Mouse (Mus musculus) R1 (cell line): ENCODE data around the gene Mpzl2.
"Not testable (repeated sequence)": the region's sequence is repeated elsewhere in the genome, so short reads cannot be mapped to it uniquely, and the experiment has no call there.

Experiments used
- DNase-seq: peaks from one replicate; pipeline ENCODE4 v3.0.0-alpha.2; 2018; ENCODE audit warnings: low read depth, low spot score

The Mpzl2 gene

DNA sequence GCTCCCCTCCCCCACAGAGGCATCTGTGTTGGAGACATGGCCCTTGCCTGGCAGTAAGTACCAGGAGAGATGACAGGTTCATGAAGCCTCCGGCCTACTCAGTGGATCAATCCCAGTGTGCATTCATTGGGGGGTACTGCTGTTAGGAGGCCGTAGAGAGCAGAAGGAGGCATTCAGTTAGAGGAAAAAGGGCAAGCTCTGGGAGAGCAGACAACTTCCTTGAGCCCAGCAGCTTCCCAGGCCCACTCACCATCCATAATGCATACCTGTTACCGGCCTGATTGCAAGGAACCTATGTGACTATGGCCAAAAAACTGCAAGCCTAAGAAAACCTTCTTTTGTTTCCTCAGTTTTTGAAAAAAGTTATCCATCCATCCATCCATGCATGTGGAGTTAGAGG is 5.1 kb upstream of the Mpzl2 start:
- DNase-seq, result no peak

DNA sequence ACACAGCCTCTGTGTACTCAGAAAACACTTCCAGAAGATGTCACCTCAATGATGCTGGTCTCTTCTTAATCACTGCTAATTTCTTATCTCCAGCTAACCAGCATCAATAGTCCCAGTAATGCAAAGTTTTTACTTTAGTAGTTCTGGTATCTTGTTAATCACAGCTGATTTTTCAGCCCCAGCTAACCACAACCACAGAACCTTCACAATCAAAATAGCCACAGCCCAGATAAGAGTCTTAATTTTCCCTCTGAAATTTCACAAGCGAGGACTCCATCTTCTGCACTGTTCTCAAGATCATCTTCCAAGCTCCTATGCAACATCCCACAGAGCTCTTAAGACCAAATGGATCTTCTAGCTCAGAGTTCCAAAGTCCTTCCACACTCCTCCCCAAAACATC is 1.8 kb upstream of the Mpzl2 start:
- not testable (repeated sequence) for DNase-seq

DNA sequence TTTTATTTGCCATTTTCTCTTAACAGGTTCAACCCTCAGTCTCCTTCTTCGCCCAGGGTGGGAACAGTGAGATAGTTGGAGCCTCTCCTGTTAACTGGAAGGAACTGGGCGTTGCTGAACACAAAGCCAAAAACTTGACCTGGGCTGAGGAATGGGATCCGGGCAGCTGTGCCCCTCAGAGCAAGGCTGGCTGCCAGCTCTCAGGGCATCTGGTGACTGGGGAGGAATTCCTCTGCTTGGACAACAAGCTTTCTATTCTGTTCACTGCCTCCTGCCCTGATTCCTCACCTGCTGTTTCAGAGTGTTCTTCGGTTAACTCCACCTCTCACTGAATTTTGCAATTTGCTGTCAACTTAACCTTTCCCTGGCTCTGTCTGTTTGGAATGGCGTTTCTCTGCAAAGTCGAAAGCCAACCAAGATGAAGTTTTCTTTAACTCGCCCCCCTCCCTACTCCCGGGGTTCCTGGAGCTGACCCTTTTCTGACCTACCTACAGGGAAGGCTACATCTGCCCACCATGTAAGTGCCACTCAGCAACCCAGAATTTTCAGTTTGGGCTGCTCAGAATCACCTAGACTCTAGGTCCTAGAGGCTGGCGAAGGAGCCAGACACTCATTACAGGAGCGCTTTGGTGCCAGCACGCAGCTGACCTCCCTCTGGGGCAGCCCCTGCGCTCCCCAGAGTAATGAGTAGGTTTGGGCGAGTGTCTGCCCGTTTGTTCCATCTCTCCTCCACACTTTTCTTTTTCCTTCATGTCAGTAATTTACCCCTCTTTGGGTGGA is 657 bp downstream of the Mpzl2 start:
- no peak for DNase-seq

DNA sequence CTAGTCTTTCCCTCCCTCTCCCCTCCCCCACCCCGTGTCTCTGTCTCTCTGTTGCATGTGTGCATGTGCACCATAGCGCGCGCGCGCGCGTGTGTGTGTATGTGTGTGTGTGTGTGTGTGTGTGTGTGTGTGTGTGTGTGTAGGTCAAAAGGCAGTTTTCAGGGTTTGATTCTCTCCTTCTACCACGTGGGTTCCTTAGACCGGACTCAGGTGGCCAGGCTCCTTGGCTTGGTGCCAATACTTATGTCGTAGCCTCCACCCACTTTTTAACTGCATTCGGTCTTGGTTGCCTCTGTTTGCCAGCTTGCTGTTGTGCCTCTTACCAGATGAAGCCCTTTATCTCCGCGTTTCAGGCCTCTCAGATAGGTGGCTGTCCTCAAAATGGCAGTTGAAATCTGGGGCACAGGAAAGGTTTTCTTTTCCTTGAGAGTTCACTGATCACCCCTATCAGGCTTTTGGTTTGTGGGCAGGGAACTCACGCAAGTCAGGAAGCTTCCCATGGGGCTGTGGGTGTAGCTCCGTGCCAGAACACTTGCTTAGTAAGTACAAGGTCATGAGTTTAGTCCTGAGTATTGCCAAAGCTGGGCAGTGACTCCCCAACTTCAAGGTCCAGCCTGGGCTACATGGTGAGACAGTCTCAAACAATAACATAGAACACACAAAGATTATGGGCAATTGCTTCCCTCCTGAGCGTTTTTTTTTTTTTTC is 1.7 kb downstream of the Mpzl2 start:
- peak; percentile 74 for DNase-seq

DNA sequence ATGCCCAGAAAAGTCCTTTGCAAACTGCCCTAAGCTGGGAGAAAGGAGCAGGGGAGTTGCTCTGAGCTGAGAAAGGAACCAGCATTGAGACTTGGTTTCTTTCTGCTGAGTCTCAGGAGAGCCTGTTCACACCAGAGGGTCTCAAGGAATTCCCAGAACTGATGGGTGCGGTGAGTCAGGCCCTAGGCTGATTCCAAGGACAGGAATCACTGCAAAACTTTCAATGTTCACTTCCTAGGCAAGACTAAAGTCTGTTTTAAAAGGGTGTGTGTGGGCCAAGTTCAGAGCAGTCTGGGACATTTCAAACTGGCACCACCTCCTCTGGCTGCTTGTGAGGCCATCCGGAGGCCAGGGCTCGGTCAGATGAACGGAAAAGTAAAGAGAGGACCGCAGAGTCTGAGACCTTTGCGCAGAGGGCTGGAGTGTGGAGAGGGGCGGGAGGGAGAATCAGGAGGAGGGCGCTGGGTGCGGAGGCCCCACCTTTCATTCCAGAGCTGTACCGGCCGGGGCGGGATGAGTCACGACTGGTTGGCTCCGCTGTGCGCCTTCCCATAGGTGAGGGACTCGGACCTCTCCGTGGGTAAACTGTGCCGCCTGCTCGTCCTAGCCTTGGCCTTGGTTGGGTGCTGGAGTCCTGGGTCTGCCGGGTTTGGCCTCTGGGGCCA is 2.6 kb downstream of the Mpzl2 start:
- peak; percentile 85 for DNase-seq

DNA sequence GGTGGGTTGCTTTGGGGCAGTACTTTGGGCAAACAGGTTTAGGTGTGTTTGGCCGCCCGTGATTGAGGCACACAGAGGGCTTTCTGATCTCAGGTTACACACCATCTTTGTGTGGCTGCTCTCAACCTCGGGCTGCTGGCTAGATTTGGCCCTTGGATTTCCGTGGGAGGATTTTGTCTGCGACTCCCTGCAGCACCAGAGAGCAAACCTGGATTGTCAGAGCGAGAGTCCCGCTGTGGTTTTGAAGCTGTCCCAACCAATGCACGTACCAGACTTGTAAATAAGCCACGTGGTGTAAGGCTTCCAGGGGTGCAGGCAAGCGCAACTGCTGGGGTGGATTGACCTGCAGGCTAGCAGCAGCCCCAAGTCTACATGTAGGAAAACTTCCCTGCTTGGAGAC is 3.3 kb downstream of the Mpzl2 start:
- DNase-seq, result peak; percentile 60

DNA sequence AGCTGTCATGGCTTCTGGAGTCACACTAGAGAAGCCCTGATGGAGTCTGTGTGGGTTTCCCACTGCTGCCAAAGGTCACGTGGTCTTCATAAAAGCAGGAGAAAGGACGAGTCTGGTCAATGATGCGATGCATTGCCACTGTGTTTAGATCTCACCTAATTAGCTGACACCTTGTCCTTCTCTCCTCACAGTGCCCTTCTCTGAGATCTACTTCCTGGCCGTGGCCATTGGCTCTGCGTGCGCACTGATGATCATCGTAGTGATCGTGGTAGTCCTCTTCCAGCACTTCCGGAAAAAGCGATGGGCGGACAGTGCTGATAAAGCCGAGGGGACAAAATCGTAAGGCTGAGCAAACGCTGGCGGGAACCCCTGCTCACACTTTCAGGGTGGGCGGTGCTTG is 7.4 kb downstream of the Mpzl2 start:
- no peak for DNase-seq

DNA sequence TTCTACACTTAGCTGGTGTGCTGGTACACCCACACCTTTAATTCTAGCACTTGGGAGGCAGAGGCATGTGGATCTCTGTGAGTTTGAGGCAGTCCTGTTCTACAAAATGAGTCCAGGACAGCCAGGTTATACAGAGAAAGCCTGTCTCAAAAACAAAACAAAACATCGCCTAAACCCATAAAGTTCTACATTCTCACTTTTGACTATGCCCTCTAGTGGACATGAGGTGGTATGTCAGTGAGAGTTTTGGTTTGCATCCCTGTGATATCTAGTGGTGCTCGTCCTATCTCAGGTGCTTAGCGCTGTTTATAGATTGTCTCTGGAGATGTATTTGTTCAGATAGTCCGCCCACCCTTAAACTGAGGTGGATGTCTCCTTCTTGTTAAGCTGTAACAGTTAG is 8.9 kb downstream of the Mpzl2 start:
- DNase-seq, result peak; percentile 63

DNA sequence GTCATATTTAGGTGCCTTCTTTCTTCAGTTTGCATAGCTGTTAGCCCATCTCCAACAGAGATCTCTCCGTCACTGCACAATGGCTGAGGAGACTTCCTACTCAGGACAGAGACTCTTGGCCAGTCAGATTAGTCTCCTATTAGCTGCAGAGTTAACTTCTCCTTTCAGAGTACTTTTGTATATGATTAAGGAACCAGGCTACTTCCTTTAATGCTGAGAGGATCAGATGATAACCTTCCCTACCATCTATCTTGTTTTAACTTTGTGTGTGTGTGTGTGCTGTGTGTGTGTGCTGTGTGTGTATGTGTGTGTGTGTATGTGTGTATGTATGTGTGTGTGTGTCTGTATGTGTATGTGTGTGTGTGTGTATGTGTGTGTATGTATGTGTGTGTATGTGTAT is 10.1 kb downstream of the Mpzl2 start:
- no peak for DNase-seq

DNA sequence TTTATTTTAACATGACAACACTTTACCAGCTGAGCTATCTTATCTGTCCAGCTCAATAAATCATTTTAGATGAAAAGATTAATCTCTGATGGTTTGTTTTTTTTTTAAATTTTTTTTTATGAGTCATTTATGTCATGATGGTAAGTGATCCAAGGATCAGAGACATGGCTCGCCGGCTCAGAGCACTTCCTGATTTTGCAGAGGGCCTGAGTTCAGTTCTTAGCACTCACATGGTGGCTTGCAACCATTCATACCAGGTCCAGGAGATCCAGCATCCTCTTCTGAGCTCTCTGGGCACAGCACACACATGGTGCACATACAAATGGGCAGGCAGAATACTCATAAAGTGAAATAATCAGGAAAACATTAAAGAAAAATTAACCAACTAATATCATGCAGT is 10.7 kb downstream of the Mpzl2 start:
- DNase-seq, result no peak

DNA sequence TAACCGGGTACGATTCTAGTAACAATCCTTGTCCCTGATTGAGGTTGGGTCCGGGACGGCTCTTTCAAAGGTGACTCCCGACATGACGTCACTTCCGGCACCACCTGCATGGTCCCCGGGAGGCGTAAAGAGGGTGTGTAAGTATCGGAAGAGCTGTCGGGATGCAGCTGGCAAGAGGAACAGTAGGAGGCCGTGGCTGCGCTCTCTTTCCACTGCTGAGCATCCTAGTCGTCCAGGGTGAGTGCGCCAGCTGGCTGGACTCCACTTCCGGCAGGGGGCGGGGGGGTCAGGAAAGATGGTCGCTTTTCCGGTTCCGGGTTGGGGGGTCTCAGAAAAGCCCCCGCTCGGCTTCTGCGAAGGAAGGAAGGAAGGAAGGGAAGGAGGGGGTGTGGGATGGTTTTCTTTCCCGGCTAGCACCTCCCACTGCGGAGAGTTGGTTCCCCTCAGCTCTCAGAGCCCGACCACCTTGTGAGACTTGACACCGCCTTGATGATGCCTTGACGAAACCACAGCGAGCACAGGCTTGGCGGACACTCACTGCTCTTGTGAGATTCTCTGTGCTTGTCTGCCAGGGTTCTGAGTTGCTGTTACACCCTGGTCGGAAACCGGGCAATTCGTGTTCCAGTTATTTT is 15.6 kb downstream of the Mpzl2 start, which contains the start of gene Mpzl3:
Gene Mpzl3 (plus strand): TSS at position 105 of the 632 bp plus-strand sequence.
- peak; percentile 97 for DNase-seq

DNA sequence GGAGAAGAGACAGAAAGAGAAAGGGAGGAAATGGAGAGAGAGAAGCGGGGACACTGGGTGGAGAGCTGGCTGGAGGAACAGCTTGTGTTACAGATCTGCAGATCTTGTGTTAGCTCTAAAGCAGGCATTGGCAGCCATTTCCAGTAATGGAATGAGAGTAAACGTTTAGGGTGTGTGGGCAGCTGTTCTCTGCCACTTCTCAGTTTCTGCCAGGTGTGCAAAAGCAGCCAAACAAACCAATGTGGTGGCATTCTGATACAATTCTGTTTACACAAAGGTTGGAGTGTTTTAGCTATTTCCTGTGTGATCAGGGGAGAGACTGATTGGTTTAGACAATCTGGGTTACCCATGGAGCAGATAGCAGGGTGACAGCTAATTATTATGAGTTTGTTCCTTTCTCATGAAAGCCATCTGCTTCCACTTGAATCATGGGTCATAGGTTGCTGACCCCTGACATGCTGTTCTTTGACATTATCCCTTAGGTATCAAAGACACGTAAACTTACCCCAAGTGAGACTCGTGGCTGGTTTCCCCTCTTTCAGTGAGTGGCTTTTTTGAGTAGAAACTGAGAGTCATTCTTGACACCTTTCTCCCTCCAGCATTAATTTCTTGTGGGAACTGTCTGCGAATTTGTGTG is 18.8 kb downstream of the Mpzl2 start:
- no peak for DNase-seq

DNA sequence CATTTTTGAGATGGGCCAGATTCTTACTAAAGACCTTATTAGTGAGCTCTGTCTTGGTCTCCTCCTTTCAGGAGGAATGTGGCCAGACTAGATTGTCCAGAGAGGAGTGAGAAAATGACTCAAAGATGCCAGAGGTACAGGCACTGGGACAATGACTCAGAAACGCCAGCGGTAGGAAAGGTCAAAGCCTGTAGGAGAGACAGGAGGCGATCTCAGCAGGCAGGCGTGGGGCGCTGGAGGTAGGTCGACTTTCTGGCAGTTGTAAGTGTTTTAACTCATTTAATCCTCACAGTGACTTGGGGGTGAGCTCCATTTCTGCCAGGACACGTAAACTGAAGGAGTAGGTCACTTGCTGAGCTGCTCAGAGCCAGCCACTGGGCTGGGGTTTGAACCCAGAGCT is 20.6 kb downstream of the Mpzl2 start:
- DNase-seq, result no peak

DNA sequence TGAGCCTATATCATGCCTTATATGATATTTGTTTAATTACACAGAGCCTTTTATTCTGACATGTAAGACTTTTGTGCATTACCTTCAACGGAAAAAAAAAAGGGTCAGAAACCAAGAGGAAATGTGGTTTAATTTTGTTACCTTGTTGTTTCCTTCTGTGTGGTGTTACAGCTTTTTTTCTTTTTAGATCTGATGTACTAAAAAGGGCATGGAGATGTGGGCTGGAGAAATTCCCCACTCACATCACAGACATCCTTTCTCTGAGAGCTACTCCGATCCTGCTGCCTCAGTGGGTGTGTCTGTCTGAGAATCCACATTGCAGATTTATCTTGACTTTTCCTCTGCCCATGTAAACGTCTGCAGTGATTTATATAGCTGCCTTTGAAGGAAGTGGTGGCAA is 23.1 kb downstream of the Mpzl2 start:
- DNase-seq, result no peak

DNA sequence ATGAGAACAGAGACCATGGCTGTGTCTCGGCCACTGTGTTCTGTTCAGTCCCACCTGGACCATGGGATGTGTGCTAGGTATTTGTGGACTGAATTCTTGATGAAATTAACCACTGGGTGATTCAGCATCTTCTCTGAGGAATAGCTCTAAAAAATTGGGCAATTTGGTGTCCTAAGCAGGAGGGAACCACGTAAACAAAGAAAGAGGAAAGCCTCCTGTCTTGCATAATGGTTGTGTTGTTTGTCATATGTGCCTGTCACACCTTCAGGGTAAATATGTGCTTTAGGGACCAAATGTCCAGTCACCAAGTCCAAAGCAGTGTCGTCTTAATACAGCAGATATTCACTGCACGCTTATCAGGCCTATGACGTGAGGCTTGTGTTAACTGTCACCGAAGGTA is 24.8 kb downstream of the Mpzl2 start:
- no peak for DNase-seq

DNA sequence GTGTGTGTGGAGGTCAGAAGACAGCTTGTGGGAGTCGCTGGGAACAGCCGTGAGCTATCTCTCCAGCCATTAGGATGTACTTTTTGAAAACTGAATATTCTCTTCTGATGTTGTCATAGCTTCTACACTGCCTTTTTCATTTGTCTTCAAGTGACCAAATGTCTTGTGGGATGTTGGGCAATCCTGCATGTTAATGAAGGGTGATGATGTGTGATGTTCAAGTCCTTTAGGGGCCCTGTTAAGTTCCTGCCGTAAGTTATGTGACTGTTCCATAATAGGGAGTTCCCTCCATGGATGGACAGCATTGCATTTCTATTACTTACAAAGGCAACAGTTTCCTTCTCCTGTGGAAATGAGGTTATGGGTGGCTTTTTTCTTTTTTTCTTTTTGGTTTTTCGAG is 27.1 kb downstream of the Mpzl2 start:
- no peak for DNase-seq

DNA sequence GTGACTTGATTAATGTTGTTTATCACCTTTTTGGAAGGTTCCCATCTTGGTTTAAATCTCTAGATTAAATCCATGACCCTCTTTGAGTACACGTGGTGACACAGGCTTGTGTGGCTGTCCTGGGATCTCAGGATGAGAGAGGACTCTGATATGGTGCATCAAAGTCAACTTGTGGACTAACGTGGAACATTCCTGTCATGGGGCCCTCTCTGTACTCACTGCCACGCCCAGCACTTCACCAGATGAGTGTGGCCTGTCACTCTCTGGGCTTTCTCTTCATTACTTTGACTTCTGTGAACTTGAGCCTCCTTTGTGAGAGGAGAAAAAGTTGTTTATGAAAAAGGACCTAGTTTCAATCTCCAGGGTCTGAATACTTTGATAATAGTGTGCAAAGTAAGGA is 32.2 kb downstream of the Mpzl2 start:
- no peak for DNase-seq

DNA sequence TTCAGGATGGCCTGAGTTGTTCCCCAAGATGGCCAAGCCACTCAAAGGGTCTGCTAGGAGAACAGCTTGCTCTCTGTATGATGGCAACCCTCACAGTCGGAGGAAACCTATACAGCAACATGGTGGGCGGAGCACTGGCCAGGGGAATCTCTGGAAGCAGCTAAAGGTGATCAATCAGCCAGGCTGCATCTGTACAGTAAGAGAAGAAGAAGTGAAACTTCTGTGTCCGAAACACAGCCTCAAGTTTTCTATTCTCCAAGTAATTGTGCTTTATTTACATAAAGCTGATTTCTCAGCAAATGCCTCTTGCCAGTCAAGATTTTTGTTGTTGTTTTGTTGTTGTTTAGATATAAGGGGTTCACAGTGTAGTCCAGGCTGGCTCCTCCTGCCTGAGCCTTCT is 38.3 kb downstream of the Mpzl2 start:
- DNase-seq, result no peak

DNA sequence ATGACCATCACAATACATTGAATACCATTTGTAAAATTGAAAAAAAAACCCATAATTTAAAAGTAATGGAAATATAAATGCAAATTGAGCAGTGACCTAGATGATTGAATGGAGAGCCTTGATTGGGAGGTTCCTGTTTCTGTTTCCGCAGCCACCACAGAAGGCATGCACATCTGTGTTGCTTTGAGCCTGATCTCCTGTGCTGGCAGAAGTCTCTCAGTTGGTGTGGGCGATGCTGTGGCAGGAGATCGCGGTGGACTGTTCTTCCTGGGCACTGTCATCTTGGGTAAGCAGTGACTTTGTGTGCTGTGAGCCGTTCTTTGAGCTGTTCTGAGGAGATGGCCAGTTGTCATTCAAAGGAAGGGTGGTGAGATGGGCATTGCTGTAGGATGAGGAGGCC is 39.4 kb downstream of the Mpzl2 start, which contains the start of gene Jaml:
Gene Jaml (plus strand): TSS at position 173 of the 400 bp plus-strand sequence.
- DNase-seq, result no peak

DNA sequence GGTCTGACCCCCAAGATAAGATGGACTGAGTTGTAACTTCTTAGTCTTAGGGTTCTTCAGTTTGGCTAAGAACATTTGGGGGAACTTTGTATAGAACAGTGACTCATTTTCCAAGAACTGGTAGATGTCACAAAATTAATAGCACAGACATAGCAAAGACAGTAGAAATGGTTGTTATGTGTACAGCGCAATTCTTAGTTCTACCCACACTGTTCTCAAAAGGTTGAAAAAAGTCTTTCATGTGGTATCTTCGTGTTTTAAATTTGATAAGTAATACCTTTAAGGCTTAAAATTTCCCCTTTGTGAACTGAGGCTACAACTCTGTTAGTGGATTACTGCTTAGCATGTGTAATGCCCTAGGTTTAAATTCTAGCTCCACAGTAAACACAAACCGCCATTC is 43.5 kb downstream of the Mpzl2 start:
- no peak for DNase-seq

DNA sequence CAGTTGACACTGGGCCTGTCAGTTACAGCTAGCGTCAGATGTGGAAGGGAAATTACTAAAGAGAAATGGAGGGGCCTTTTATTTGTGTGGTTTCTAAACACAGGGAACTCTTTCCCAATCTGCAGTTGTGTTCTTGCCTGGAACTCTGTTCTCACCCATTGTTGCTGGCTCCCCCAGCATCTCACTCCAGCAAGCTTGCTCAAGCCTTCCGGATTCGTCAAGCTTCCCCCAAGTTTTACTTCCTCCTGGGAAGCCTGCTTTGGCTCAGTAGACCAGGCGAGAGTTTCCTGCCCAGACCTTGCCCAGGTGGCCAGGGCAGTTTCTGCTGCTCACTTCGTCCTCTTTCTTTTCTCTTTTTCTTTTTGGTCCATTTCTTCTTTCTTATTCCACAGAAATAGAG is 45.0 kb downstream of the Mpzl2 start:
- no peak for DNase-seq
